Mouse (Mus musculus) lung, adult 2 months (tissue): Measurements from ENCODE around the gene Gm21915.

Experiments used
- CTCF ChIP-seq: fragments of 200-500 bp; IDR thresholded peaks from 2 replicates; pipeline ENCODE4 v1.5.1; 2011; ENCODE audit warnings: mild to moderate bottlenecking, low read length, control low read depth; ENCODE audit not compliant: insufficient read depth
- POLR2A ChIP-seq: fragments of 200-500 bp; IDR thresholded peaks from 2 replicates; pipeline ENCODE4 v1.6.1; 2011; ENCODE audit warnings: low read depth, mild to moderate bottlenecking, control low read depth, low read length, borderline replicate concordance; ENCODE audit errors: extremely low read depth

DNA sequence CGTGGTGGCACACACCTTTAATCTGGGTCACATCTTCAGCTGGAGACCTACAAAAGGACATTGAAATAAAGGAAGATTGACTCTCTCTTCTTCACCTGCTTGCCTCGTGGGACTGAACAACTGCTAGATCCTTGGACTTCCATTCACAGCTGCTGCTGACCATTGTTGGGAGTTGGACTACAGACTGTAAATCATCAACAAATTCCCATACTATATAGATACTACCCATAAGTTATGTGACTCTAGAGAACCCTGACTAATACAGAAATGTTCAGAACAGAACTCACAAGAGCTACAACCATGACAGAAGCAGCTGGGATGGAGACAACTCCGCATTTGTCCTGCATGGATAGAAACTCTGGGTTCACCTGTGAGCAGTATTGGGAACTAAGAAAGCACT is at the start of gene Gm21915:
- TF ChIP-seq CTCF (no peak), POLR2A (no peak)
